Mouse (Mus musculus) ZHBTc4 (cell line): Measurements from ENCODE around the gene Atf1.

Experiments used
- DNase-seq: peaks from one replicate; pipeline ENCODE4 v3.0.0-alpha.2; 2011; ENCODE audit warnings: low read depth, low spot score

Atf1 gene

DNA sequence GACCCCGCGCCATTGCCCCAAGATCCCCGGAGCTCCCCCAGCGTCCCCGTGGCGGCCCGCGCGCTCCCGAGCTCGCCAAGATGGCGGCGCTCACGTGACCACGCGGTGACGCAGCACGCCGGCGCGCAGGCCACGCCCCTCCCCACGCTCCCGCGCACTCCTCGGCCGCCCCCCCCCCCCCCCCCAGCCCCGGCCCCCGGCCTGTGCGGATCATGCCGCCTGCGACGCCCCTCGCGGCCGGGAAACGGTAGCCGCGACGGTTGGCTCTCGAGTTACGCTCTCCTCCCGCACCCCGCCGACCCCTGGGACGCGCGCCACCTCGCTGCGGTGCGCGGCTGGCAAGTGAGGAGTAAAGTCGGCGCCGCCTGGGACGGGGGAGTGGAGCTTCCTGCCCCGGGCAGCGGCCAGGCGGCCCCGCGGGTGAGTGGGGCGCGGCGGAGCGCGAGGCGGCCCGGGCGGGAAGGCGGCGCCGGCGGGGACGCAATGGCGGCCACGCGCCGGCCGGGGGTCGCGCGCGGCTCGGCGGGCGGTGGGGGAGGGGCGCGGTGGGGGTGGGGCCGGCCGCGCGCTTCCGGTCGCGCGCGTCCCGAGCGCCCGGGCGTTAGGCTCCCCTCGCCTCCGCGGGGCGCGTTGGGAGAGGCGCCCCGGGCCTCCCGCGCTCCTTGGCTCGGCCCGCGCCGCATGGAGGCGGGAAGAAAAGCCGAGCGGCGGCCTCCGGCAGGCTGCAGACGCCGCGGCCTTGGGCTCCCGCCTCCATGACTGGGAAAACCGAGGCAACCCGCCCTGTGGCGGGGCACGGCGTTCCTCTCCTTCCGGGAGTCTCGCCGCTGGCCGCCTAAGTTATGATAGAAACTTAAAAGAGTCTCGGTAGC, at the start of gene Atf1:
Gene Atf1 (plus strand): TSS at position 157 of the 872 bp plus-strand sequence.
- DNase-seq: peak; percentile 94

DNA sequence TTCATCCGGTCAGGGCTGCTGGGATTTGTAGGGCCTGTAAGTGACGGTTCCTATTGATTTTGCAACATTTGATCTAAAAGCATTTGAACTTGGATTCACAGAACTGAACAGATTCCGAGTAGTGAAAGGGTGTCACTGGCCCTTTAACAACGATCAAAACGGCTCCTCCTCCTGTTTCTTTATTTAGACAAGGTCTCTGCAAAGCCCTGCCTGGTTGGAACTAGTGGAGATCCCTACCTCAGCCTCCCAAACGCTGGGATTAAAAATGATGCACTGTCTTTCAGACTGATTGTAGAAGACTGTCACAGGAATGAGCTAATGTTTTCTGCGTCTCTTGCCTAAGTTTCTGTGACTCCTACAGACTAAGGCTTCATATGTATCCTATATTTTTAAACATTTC, 49.1 kb upstream of the Atf1 start:
- no peak for DNase-seq

- no peak for DNase-seq
Measured at GRCm38 (mm10) chr15:100179685-100180084, 47.9 kb upstream of the Atf1 start.

GRCm38 (mm10) chr15:100180221-100180620, 47.4 kb upstream of the Atf1 start:
- DNase-seq: no peak

GRCm38 (mm10) chr15:100181841-100182240, 45.8 kb upstream of the Atf1 start:
- DNase-seq: no peak

DNA sequence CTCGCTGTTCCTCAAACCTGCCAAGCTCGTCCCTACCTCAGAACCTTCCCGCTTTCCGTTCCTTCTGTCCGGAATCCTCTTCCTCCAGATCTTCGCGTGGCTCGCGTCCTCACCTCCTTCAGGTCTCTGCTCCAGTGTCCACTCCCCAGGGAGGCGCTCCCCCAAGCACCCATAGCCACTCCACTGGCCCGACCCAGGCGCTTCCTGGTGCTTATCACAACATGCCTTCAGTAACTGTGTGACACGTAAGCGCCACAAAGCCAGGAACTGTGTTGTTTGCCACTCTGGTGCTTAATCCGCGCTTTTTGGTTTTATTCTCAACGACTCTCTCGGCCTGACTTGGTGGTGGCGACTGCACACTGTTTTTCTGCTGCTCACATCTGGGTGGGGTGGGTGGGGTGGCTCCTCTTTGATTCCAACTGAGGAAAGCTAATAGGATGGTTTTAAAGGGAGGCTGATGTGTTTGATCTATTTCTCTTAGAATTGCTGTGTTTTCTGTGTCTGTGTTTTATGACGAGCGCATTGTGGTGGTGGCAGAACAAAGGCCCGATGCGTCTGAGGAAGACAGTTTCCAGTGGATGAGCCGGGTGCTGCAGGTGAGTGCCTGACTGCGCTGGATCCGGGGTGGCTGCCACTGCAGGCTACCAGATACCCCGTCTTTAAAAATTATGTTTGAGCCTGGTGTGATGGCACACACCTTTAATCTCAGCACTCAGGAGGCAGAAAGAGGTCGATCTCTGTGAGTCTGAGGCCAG, 44.9 kb upstream of the Atf1 start:
- peak; percentile 34 for DNase-seq

DNA sequence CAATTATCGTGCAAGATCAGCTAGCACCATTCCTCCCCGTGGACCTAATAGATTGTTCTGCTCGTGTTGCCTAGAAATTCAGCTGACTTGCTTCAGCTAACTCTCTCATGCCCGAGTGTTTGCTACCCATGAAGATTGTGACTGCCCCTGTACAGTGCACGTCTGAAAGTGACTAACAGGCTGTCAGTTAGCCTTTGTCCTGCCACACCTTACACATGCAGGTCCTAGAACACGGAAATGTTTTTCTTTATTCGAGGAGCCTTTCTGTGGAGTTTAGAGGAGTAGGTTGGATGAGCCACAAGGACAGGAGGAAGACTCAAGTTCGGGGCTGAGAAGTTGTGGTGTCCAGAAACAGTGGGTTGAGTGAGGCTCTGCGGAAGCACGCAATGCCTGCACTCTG, 44.1 kb upstream of the Atf1 start:
- no peak for DNase-seq

GRCm38 (mm10) chr15:100184821-100185496, 42.7 kb upstream of the Atf1 start:
- DNase-seq: peak; percentile 49

DNA sequence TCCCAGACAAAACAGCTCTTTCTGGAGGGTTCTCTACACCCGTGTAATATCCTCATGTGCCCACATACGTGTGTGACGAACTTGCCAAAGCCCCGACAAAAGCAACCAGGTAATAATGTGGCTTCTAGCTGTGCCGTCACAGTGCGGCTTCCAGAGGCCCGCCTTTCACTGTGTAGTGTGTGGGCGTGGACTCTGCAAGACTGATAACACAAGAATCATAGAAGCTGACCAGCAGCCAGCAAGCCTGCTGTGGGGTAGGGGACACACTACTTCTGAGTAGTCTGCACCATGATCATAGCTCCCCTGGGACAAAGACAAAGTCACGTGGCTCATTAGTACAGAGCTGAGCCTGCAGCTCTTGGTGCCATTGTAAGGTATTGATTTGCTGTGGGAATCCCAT, 41.4 kb upstream of the Atf1 start:
- no peak for DNase-seq

- no peak for DNase-seq
Measured at GRCm38 (mm10) chr15:100186882-100187672, 40.5 kb upstream of the Atf1 start.

DNA sequence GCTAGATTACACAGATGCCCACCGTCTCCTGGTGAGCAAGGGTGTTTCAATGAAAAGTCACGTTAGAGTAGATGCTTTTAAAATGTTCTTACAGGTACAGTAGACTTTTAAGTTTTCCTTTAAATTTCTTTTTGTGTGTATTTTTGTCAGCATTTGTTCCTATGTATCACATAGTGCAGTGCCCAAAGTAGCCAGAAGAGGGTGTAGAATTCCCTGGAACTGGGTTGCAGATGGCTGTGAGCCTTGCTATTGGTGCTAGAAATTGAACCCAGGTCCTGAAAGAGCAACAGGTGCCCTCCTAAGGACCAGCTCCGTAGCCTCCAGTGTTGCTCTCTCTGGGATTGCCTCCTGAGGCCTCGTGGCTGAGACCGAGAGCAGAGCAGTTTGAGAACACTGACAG, 39.1 kb upstream of the Atf1 start:
- DNase-seq: peak; percentile 51

DNA sequence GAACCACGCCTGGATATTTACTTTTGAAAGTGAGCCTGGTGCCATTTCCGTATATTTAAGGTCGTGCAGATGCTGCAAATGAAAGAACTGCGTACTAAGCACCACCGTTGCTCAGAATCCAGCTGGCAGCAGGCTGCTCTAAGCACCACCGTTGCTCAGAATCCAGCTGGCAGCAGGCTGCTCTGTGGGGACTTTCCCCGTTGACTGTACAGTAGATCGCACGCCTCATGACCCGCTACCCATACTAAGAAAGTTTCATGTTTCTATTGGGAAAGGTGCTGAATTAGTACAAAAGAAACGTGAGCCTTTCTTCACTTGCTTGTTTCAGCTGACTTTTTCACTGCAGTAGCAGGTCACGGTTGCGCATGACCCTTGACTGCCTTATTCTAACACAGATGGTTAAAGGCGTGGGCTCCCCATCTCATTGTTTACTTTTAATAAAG, 38.6 kb upstream of the Atf1 start:
- DNase-seq: no peak

- DNase-seq: no peak
Measured at GRCm38 (mm10) chr15:100190083-100190482, 37.5 kb upstream of the Atf1 start.

- DNase-seq: no peak
Measured at GRCm38 (mm10) chr15:100198983-100199745, 28.5 kb upstream of the Atf1 start.

DNA sequence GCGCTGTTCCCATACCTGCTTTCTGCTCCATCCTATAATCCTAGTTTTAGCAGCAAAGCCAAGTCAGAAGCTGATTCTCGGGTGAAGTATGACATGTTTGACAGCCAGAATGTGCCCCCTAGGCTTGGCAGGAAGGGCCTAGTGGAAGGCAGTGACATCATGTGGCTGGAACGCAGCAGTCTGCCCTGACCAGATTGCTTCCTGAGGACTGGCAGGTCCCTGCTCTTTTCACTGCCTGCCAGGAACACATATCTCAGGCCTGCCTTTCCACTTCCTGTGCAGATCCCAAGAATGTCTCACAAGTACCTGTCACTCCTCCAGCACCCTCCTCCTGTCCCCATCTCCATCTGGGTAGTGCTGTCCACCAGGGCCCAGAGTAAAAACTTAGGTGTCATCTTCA, 27.8 kb upstream of the Atf1 start:
- DNase-seq: no peak

DNA sequence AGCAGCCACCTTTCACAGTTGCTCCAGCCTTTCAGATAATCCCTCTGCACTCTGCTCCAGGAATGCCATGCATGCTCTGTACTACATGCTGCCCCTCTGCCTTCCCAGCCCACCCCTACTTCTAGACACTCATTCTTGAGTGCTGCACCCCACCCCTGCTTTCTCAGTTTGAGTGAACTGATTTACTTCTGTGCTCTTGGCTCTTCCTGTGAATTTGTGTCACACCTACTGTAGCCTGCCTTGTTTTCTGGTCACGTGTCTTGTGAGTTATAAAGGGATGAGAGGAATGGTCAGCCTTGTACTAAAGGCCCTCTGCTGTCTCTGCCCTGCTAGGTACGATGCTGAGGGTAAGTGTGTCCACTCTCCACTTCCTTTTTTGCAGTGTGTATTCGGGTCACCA, 25.8 kb upstream of the Atf1 start:
- no peak for DNase-seq

DNA sequence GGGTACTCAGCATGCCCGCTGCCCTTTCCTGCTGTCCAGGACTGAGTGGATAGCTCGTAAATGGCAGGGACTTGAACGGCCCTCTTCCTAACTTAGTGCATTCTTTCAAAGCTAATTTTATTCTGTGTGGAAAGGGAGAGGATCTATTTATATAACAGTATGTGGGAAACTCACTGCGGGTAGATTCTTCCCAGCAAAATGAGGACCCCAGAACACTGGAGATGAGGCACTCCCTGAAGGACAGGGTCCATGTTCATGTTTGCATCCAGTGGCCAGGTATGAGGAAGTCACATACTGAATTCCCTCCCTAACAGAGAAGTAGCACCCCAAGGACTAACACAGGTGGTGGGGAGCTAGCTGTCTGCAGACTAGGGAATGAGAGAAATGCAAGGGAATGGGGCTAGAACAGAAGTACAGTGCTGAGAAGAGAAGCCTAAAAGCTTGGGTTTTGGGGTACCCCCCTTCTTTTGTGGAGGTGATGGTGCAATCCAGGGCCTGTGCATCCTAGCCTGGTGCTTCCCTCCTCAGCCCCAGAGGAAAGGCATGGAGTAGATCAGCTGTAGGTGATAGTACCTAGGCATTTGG, 25.1 kb upstream of the Atf1 start:
- DNase-seq: no peak

DNA sequence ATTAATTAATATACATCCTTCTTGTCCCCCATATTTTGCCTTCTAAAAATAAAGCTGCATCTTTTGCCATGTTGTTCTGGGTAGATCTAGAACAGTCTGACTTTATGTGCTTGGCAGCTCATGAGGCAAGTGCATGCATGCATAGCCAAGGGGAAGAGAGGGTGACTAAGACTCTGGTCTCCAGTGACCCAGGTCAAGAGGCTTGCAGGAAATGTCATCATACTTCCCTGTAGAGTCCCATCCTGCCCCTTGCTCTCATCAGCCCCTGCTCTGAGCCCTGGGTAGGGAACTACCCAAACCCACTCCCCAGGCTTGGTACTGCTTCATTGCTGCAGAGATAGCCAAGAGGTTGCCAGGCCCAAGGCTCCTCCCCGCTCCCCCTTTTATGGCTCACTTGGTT, 23.0 kb upstream of the Atf1 start:
- no peak for DNase-seq

- no peak for DNase-seq
Measured at GRCm38 (mm10) chr15:100210013-100210412, 17.6 kb upstream of the Atf1 start.

GRCm38 (mm10) chr15:100213339-100213738, 14.3 kb upstream of the Atf1 start:
- no peak for DNase-seq
